Mouse (Mus musculus) embryonic fibroblast, embryonic 13.5 days (primary cell): ENCODE measurements around the gene Zcchc3.

ENCODE experiments used
- CTCF ChIP-seq: IDR thresholded peaks from 2 replicates; pipeline ENCODE4 v1.5.1; 2011; ENCODE audit warnings: mild to moderate bottlenecking, control low read depth, low read length, moderate library complexity, borderline replicate concordance; ENCODE audit not compliant: insufficient read depth
- POLR2A ChIP-seq: IDR thresholded peaks from 2 replicates; pipeline ENCODE4 v1.6.1; 2011; ENCODE audit warnings: low read depth, mild to moderate bottlenecking, control low read depth, low read length, moderate library complexity

GRCm38 (mm10) chr2:152411471-152411870 is 3.4 kb downstream of the Zcchc3 start:
- TF ChIP-seq CTCF (no peak), POLR2A (0 out of 2 replicates have a peak, but pooled peaks have one; percentile 12)
